Mouse (Mus musculus): ENCODE measurements around the gene Vac14. TPM values are rescaled to one million over a fixed set of nuclear protein-coding genes. Genes with fewer than 3 reads are reported as not detected.

Gene Vac14
- polyA plus RNA-seq, 1 experiment from 2014 or later: 35.5 TPM

- Histone ChIP-seq H3K9ac (ENCODE audit: low read length) (no peak overlapping the region), H3K4me2 (ENCODE audit: low read depth) (no peak overlapping the region), H3K27ac (ENCODE audit: low read depth, low read length) (no peak overlapping the region), H3K27me3 (ENCODE audit: control insufficient read depth, insufficient read depth, low read length) (no peaks in the 10 kb centered on the region), H3K4me1 (ENCODE audit: control insufficient read depth, insufficient read depth, low read length) (peaks cover 6% of the 10 kb centered on the region; the same call in 1 of the 2 replicates), H3K9me3 (ENCODE audit: control insufficient read depth, low read length) (no peaks in the 10 kb centered on the region), H3K36me3 (ENCODE audit: control insufficient read depth, insufficient read depth, low read length) (no peaks in the 10 kb centered on the region; the same call in 1 of the 2 replicates), H3K4me3 (ENCODE audit: low read depth, low read length) (no peak overlapping the region)
- DNase-seq (ENCODE audit: low spot score): no peak
- no peak for ATAC-seq (ENCODE audit: insufficient read depth, low FRiP score, low TSS enrichment)
- 80% methylated on average over 13 of the region's 13 CpGs for WGBS
Observed at GRCm38 (mm10) chr8:110711271-110711934, 93.0 kb downstream of the Vac14 start.

DNA sequence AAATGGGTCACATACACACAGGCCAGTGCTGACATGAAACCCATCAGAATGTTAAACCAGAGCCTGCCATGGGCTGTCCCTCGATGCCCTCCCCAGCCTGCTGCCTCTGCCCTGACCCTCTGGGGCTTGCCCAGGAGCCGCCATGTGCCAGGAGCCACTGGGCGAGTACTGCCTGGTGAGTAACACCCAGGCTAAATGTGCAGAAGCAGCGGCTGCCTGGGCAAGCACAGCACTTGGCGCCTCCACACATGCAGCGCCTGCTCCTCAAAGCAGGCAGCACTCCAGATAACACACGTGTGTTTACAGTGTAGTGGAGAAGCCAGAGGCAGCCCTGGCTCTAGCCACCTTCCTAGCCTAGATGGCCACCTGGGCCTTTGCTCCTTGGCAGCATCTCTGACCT, 94.7 kb downstream of the Vac14 start:
- Histone ChIP-seq H3K4me3 (ENCODE audit: low read depth, low read length) (no peak overlapping the region), H3K4me1 (ENCODE audit: control insufficient read depth, insufficient read depth, low read length) (peaks cover 11% of the 10 kb centered on the region; the same call in 1 of the 2 replicates), H3K27me3 (ENCODE audit: control insufficient read depth, insufficient read depth, low read length) (no peaks in the 10 kb centered on the region), H3K27ac (ENCODE audit: low read depth, low read length) (no peak overlapping the region), H3K36me3 (ENCODE audit: control insufficient read depth, insufficient read depth, low read length) (no peaks in the 10 kb centered on the region; the same call in 1 of the 2 replicates), H3K9me3 (ENCODE audit: control insufficient read depth, low read length) (no peaks in the 10 kb centered on the region), H3K4me2 (ENCODE audit: low read depth) (no peak overlapping the region), H3K9ac (ENCODE audit: low read length) (no peak overlapping the region)
- WGBS: 96% methylated on average over 7 of the region's 7 CpGs
- ATAC-seq (ENCODE audit: insufficient read depth, low FRiP score, low TSS enrichment): no peak
- no peak for DNase-seq (ENCODE audit: low spot score)

- WGBS: 85% methylated on average over 15 of the region's 15 CpGs
- no peak overlapping the region for H3K27ac ChIP-seq (ENCODE audit: low read depth, low read length)
- H3K4me1 ChIP-seq (ENCODE audit: control insufficient read depth, insufficient read depth, low read length): peaks cover 18% of the 10 kb centered on the region
- H3K4me2 ChIP-seq (ENCODE audit: low read depth): no peak overlapping the region
- no peaks in the 10 kb centered on the region; the same call in 1 of the 2 replicates for H3K36me3 ChIP-seq (ENCODE audit: control insufficient read depth, insufficient read depth, low read length)
- DNase-seq (ENCODE audit: low spot score): no peak
- no peaks in the 10 kb centered on the region for H3K27me3 ChIP-seq (ENCODE audit: control insufficient read depth, insufficient read depth, low read length)
- H3K9ac ChIP-seq (ENCODE audit: low read length): no peak overlapping the region
- no peaks in the 10 kb centered on the region for H3K9me3 ChIP-seq (ENCODE audit: control insufficient read depth, low read length)
- ATAC-seq (ENCODE audit: insufficient read depth, low FRiP score, low TSS enrichment): no peak
- H3K4me3 ChIP-seq (ENCODE audit: low read depth, low read length): no peak overlapping the region
Observed at GRCm38 (mm10) chr8:110714827-110715519, 96.6 kb downstream of the Vac14 start.

DNA sequence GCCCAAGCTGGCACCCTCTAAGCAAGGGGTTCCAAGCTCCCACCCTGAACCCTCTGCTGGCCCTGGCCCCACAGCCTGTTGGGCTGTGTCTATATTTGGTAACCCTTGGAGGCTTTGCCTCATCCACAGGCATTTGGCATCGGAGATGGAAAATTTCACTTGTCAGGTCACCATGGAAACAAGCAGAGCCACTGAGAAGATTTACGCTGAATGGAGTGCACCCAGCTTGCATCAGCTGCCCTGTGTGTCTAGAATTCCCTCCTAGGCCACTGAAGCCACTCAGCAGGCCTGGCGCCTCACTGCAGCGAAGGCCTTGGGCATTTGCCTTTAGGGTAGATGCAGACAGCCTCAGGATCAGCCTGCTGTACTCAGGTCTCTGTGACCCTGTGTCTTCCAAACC, 97.7 kb downstream of the Vac14 start:
- H3K36me3 ChIP-seq (ENCODE audit: control insufficient read depth, insufficient read depth, low read length): no peaks in the 10 kb centered on the region; the same call in 1 of the 2 replicates
- no peak for ATAC-seq (ENCODE audit: insufficient read depth, low FRiP score, low TSS enrichment)

DNA sequence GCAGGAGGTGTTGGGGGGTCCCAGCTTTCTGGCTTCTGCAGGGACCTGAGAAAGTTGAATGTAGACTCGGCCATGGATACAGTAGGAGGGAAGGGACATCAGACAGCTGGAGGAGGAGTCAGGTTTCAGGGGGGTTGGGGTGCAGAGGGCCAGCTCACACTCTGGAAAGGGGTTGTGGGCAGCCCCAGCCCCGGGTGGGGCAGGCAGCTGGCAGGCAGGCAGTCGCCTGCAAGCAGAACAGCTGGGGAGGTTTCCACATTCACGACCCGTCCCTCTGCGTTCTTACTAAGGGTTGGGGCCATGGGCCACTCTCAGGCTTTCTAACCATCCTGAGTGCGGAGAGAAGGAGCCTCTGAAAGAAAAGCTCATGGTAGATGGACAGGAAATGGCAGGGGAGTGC, 98.7 kb downstream of the Vac14 start:
- Histone ChIP-seq H3K4me3 (ENCODE audit: low read depth, low read length) (no peak overlapping the region), H3K9me3 (ENCODE audit: control insufficient read depth, low read length) (no peaks in the 10 kb centered on the region), H3K4me2 (ENCODE audit: low read depth) (no peak overlapping the region), H3K36me3 (ENCODE audit: control insufficient read depth, insufficient read depth, low read length) (no peaks in the 10 kb centered on the region; the same call in 1 of the 2 replicates), H3K4me1 (ENCODE audit: control insufficient read depth, insufficient read depth, low read length) (peaks cover 26% of the 10 kb centered on the region), H3K27ac (ENCODE audit: low read depth, low read length) (no peak overlapping the region), H3K9ac (ENCODE audit: low read length) (no peak overlapping the region), H3K27me3 (ENCODE audit: control insufficient read depth, insufficient read depth, low read length) (no peaks in the 10 kb centered on the region)
- DNase-seq (ENCODE audit: low spot score) (no peak), ATAC-seq (ENCODE audit: insufficient read depth, low FRiP score, low TSS enrichment) (no peak)
- 57% methylated on average over 7 of the region's 7 CpGs for WGBS

More for the DNA sequence above, 97.7 kb downstream of the Vac14 start:
- H3K4me1 ChIP-seq (ENCODE audit: control insufficient read depth, insufficient read depth, low read length): peaks cover 26% of the 10 kb centered on the region
- H3K4me3 ChIP-seq (ENCODE audit: low read depth, low read length): no peak overlapping the region
- WGBS: 70% methylated on average over 4 of the region's 4 CpGs
- no peak for DNase-seq (ENCODE audit: low spot score)
- no peaks in the 10 kb centered on the region for H3K9me3 ChIP-seq (ENCODE audit: control insufficient read depth, low read length)
- no peaks in the 10 kb centered on the region for H3K27me3 ChIP-seq (ENCODE audit: control insufficient read depth, insufficient read depth, low read length)
- H3K27ac ChIP-seq (ENCODE audit: low read depth, low read length): 0 out of 2 replicates have a peak overlapping the region, but pooled peaks have one; percentile 23
- H3K4me2 ChIP-seq (ENCODE audit: low read depth): no peak overlapping the region
- H3K9ac ChIP-seq (ENCODE audit: low read length): 0 out of 2 replicates have a peak overlapping the region, but pooled peaks have one; percentile 10

DNA sequence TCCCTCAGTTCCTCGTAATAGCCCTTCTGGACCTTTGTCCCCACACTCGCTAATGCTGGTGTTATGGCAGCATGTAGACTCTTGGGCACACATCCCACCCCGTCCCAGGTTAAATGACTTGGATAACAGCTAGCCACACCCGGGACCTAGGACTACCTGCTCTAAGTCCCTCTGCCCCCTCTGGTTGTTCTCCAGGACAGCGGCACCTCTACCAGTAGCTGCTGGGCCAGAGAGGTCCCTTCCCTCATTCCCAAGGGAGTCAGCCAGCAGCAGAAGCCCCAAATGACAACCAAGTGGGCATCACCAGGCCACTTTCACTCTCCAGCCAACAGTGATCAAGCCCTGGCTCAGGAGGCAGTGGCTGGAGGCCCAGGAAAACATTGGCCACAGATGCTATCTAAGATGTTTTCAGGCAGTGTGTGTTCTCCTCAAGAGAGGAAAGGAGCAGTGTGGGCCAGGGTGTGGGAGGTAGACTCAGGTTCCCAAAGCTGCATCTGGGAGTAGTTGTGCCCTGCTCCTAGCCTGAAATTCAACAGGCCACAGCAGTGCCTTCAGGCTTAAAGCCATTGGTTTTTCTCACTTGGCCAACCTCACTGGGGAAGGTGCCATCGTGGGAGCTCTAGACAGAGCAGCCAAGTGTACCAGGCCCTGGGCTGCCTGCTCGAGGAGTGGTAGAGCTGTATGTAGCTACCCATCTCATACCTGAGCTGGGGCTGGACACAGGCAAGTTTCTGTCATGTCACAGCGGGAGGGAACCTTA, 100.0 kb downstream of the Vac14 start:
- DNase-seq (ENCODE audit: low spot score) (no peak), ATAC-seq (ENCODE audit: insufficient read depth, low FRiP score, low TSS enrichment) (no peak)
- no peak overlapping the region for H3K27ac ChIP-seq (ENCODE audit: low read depth, low read length)
- no peaks in the 10 kb centered on the region for H3K36me3 ChIP-seq (ENCODE audit: control insufficient read depth, insufficient read depth, low read length)
- H3K4me3 ChIP-seq (ENCODE audit: low read depth, low read length): no peak overlapping the region
- no peak overlapping the region for H3K4me2 ChIP-seq (ENCODE audit: low read depth)
- no peaks in the 10 kb centered on the region for H3K9me3 ChIP-seq (ENCODE audit: control insufficient read depth, low read length)
- H3K4me1 ChIP-seq (ENCODE audit: control insufficient read depth, insufficient read depth, low read length): peaks cover 30% of the 10 kb centered on the region
- no peaks in the 10 kb centered on the region for H3K27me3 ChIP-seq (ENCODE audit: control insufficient read depth, insufficient read depth, low read length)
- no peak overlapping the region; the same call in 1 of the 2 replicates for H3K9ac ChIP-seq (ENCODE audit: low read length)
- 86% methylated on average over 8 of the region's 8 CpGs for WGBS

DNA sequence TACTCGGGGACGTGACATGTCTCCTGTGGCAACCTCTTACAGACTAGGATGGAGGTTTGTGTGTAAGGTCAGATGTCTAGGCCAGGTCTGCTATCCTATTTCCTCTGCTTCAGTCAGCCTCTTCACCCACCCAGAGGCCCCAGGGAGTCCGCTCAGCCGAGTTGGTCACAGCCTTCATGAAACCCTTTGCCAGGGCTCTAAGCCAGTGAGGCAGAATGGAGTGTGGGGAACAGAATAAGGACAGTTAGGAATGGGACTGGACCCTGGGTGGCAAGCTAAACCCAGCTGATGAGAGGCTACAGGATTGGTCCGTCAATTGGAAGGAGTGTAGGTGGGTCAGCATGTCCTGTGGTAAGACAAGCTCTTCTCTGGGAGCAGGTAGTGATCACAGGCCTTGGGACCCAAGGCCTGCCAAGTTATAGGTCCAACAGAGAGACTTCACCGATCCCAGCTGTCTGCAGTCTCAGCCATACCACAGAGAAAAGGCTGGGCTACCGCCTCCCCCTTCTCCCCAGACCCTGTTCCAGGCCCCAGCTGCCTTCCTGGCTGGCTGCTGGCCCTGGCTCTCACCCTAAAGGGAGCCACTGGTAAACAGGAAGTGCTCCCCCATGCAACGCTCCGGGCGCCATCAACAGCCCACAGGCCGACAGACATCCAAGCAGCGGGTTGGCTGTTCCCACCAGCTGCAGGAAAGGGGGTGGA, 100.7 kb downstream of the Vac14 start:
- no peaks in the 10 kb centered on the region for H3K27me3 ChIP-seq (ENCODE audit: control insufficient read depth, insufficient read depth, low read length)
- no peaks in the 10 kb centered on the region for H3K9me3 ChIP-seq (ENCODE audit: control insufficient read depth, low read length)
- no peak overlapping the region for H3K4me3 ChIP-seq (ENCODE audit: low read depth, low read length)
- H3K4me1 ChIP-seq (ENCODE audit: control insufficient read depth, insufficient read depth, low read length): peaks cover 30% of the 10 kb centered on the region
- ATAC-seq (ENCODE audit: insufficient read depth, low FRiP score, low TSS enrichment) (no peak), DNase-seq (ENCODE audit: low spot score) (no peak)
- no peak overlapping the region for H3K4me2 ChIP-seq (ENCODE audit: low read depth)
- 0 out of 2 replicates have a peak overlapping the region, but pooled peaks have one; percentile 22 for H3K9ac ChIP-seq (ENCODE audit: low read length)
- H3K27ac ChIP-seq (ENCODE audit: low read depth, low read length): no peak overlapping the region
- WGBS: 55% methylated on average over 12 of the region's 12 CpGs
- no peaks in the 10 kb centered on the region for H3K36me3 ChIP-seq (ENCODE audit: control insufficient read depth, insufficient read depth, low read length)

All from neural tube, embryonic 11.5 days (tissue).